Mouse (Mus musculus) ovary, postnatal 36 days (tissue): ENCODE results near the gene Dop1a.
A peak's percentile ranks its signal among the peaks of the same experiment; 100 is the strongest.
"Not testable (repeated sequence)": the region's sequence is repeated elsewhere in the genome, so short reads cannot be mapped to it uniquely, and the experiment has no call there.

Experiments
- DNase-seq: peaks from one replicate; pipeline ENCODE4 v3.0.0; 2022; ENCODE audit warnings: low spot score, mixed read lengths

The Dop1a gene

GRCm38 (mm10) chr9:86575178-86575577 lies 108.2 kb downstream of the Dop1a start:
- DNase-seq = no peak

- DNase-seq = no peak
Measured at GRCm38 (mm10) chr9:86579657-86580056, 112.7 kb downstream of the Dop1a start.

DNA sequence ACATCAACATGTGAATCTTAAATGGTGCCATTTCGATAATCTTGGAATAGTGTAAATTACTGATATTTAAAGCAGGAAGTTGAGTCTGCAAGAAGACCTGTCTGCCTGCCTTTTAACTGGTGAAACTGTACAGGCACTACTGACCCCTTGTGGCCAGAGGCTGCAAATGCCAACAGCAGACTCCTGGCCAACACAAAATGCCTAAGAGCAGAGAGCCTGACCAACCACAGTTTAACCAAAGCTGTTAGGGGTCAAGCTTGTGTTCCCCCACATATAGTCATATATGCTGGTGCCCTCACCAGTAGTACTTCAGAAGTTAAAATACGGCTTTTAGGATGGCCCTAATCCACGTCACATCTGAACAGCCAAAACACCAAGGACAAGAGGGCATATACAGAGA lies 116.8 kb downstream of the Dop1a start:
- DNase-seq = peak; percentile 64

DNA sequence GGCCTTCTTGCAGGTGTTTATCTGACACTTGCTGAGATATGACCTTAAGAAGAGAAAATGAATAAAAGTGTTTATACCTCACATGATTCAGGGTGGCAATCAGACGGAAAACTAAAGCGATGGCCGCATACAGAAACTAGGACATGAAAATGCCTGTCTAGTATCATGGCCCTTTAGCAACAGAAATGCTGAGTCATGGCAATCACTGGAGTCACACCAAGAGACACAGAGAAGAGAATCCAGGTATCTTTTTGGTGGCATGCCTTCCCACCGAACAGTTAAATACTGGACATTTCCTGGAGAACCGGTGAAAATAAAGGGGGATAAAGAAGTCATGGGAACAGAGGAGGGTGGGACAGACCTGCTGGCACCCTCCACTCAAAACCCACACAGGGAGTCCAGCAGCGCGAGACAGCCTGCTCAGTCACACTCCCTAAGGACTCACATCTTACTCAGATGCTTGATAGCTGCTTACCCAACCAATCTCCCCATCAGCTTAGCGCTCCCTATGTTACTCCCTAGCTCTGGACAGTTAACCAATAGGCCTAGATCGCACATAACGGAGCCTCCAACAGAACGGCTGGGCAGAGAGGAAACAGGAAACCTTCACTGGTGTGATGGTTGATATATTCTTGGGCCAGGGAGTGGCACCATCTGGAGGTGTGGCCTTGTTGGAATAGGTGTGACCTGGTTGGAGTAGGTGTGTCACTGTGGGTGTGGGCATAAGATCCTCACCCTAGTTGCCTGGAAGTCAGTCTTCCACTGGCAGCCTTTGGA lies 120.3 kb downstream of the Dop1a start:
- no peak for DNase-seq

DNA sequence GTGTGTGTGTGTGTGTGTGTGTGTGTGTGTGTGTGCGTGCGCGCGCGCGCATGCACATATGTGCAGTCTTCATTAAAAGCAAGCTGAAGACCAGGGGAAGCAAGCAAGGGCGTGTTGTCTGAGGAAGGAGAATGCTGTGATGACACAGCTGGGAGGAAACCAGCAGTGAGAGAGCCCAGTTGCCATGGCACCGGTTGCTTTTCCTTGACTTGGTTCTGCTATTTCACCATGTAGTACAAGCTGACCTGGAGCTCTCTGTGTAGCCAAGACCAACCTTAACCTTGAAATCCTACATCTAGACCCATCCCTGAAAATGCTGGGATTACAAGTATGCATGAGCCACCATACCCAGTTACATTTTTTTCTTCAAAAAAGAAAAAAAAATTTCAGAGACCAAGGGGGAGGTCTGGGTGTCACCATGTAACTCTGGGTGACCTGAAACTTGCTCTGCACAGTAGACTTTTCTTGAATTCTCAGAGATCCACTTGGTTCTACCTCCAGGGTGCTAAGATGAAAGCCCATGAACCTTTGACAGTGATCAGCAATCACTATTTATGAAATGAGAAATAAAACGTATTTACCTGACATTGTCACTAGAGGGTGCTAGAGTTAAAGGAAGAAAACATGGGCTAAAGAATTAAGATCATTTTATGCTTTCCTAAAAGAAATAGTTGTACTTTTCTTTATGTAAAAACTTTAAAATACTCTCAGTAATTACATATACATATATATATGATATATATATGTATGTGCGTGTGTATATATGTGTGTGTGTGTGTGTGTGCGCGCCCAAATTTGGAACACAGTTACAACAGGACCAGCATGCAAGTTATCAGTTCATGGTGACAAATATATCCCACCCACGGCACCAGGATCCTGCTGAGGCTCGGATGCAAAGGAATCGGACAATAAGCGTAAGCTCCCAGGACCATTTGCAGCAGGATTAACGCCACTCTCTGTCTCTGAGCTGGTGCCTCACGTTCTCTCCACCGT lies 126.0 kb downstream of the Dop1a start:
- DNase-seq = peak; percentile 44

- DNase-seq = not testable (repeated sequence)
Measured at GRCm38 (mm10) chr9:86594357-86594767, 127.4 kb downstream of the Dop1a start.

DNA sequence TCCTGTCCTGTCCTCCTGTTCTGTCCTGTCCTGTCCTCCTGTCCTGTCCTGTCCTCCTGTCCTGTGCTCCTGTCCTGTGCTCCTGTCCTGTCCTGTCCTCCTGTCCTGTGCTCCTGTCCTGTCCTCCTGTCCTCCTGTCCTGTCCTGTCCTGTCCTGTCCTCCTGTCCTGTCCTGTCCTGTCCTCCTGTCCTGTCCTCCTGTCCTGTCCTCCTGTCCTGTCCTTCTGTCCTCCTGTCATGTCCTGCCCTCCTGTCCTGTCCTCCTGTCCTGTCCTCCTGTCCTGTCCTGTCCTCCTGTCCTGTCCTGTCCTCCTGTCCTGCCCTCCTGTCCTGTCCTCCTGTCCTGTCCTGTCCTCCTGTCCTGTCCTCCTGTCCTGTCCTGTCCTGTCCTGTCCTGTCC lies 130.0 kb downstream of the Dop1a start:
- DNase-seq = not testable (repeated sequence)

DNA sequence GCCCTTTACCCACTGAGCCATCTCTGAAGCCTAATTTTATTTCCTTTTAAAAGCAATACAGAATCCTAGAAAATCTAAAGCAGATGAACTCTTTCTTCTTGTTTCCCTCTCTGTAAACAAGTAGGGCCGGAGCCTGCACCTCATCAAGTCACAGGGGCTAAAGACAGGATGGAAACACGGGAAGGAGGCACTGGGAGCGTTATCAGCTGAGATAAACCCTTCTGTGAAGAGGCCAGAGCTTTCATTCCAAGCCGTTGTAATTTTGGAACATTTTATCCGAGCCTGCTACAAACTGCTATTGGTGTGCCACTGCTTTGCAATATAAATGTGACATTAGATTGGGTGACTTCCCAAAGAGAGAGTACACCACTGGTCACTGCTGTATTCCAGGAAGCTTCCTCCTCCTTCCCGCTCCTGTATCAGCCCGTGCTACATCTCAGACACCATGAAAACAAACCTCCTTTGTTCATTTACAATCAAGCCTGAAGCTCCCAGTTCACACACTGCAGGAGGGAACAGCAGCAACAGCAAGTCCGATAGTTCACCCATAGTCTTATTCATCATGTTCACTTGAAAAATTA lies 132.9 kb downstream of the Dop1a start:
- DNase-seq = no peak
